Mouse (Mus musculus): ENCODE results near the gene Galnt2. TPM values are rescaled to one million over a fixed set of nuclear protein-coding genes. Genes with fewer than 3 reads are reported as not detected.

Galnt2 gene
- polyA plus RNA-seq, 1 experiment from 2014 or later: 84.8 TPM

- WGBS: 47% methylated on average over 7 of the region's 7 CpGs
- H3K4me3 ChIP-seq: no peak overlapping the region
- no peak overlapping the region for H3K27ac ChIP-seq
- no peaks in the 10 kb centered on the region for H3K27me3 ChIP-seq
- no peak overlapping the region for H3K4me2 ChIP-seq (replicated peaks)
- no peak for ATAC-seq (ENCODE audit: low FRiP score)
- H3K9me3 ChIP-seq (replicated peaks): no peaks in the 10 kb centered on the region
- H3K9ac ChIP-seq: no peak overlapping the region
- no peaks in the 10 kb centered on the region for H3K36me3 ChIP-seq
- peaks cover 11% of the 10 kb centered on the region; the same call in 1 of the 2 replicates for H3K4me1 ChIP-seq
These were observed 30.8 kb upstream of the Galnt2 start for GRCm38 (mm10) chr8:124200400-124200799.

- H3K36me3 ChIP-seq: no peaks in the 10 kb centered on the region
- no peak overlapping the region for H3K4me2 ChIP-seq (replicated peaks)
- H3K4me3 ChIP-seq: no peak overlapping the region
- WGBS: 89% methylated on average over 8 of the region's 8 CpGs
- no peak for ATAC-seq (ENCODE audit: low FRiP score)
- H3K27ac ChIP-seq: no peak overlapping the region
- no peaks in the 10 kb centered on the region for H3K9me3 ChIP-seq (replicated peaks)
- no peak overlapping the region for H3K9ac ChIP-seq
- H3K27me3 ChIP-seq: no peaks in the 10 kb centered on the region
- H3K4me1 ChIP-seq: peaks cover 7% of the 10 kb centered on the region; the same call in 1 of the 2 replicates
These were observed 29.5 kb upstream of the Galnt2 start for GRCm38 (mm10) chr8:124201706-124202105.

GRCm38 (mm10) chr8:124202895-124203294, 28.3 kb upstream of the Galnt2 start:
- no peak overlapping the region for H3K9ac ChIP-seq
- H3K4me3 ChIP-seq: no peak overlapping the region
- peaks cover 7% of the 10 kb centered on the region; the same call in 1 of the 2 replicates for H3K4me1 ChIP-seq
- WGBS: 77% methylated on average over 5 of the region's 5 CpGs
- H3K4me2 ChIP-seq (replicated peaks): no peak overlapping the region
- no peaks in the 10 kb centered on the region for H3K9me3 ChIP-seq (replicated peaks)
- H3K27ac ChIP-seq: no peak overlapping the region
- no peaks in the 10 kb centered on the region for H3K36me3 ChIP-seq
- ATAC-seq (ENCODE audit: low FRiP score): no peak
- H3K27me3 ChIP-seq: no peaks in the 10 kb centered on the region

GRCm38 (mm10) chr8:124204001-124204601, 27.1 kb upstream of the Galnt2 start:
- H3K36me3 ChIP-seq: no peaks in the 10 kb centered on the region

GRCm38 (mm10) chr8:124212148-124212547, 19.0 kb upstream of the Galnt2 start:
- Histone ChIP-seq H3K9ac (no peak overlapping the region), H3K27ac (no peak overlapping the region), H3K4me2 (replicated peaks) (no peak overlapping the region), H3K27me3 (no peaks in the 10 kb centered on the region), H3K9me3 (replicated peaks) (no peaks in the 10 kb centered on the region), H3K36me3 (no peaks in the 10 kb centered on the region), H3K4me1 (no peaks in the 10 kb centered on the region), H3K4me3 (no peak overlapping the region)
- WGBS: 91% methylated on average over 2 of the region's 2 CpGs
- ATAC-seq (ENCODE audit: low FRiP score): no peak

More at GRCm38 (mm10) chr8:124204001-124204601, 27.1 kb upstream of the Galnt2 start:
- Histone ChIP-seq H3K9ac (no peak overlapping the region), H3K27me3 (no peaks in the 10 kb centered on the region), H3K4me2 (replicated peaks) (no peak overlapping the region), H3K9me3 (replicated peaks) (no peaks in the 10 kb centered on the region), H3K27ac (no peak overlapping the region), H3K4me3 (no peak overlapping the region), H3K4me1 (peaks cover 7% of the 10 kb centered on the region; the same call in 1 of the 2 replicates)
- WGBS: 62% methylated on average over 13 of the region's 13 CpGs
- ATAC-seq (ENCODE audit: low FRiP score): no peak

- ATAC-seq (ENCODE audit: low FRiP score): no peak
- no peaks in the 10 kb centered on the region for H3K36me3 ChIP-seq
- no peak overlapping the region for H3K27ac ChIP-seq
- H3K27me3 ChIP-seq: no peaks in the 10 kb centered on the region
- H3K9ac ChIP-seq: no peak overlapping the region
- H3K4me1 ChIP-seq: no peaks in the 10 kb centered on the region
- H3K4me3 ChIP-seq: no peak overlapping the region
- H3K9me3 ChIP-seq (replicated peaks): no peaks in the 10 kb centered on the region
- no peak overlapping the region for H3K4me2 ChIP-seq (replicated peaks)
These were observed 14.2 kb upstream of the Galnt2 start for GRCm38 (mm10) chr8:124216951-124217350.

GRCm38 (mm10) chr8:124229883-124230282, 1.3 kb upstream of the Galnt2 start:
- no peak overlapping the region for H3K9ac ChIP-seq
- no peaks in the 10 kb centered on the region for H3K36me3 ChIP-seq
- H3K9me3 ChIP-seq (replicated peaks): no peaks in the 10 kb centered on the region
- H3K4me3 ChIP-seq: no peak overlapping the region
- ATAC-seq (ENCODE audit: low FRiP score): no peak
- H3K4me1 ChIP-seq: peaks cover 28% of the 10 kb centered on the region
- H3K27me3 ChIP-seq: no peaks in the 10 kb centered on the region
- no peak overlapping the region for H3K4me2 ChIP-seq (replicated peaks)
- H3K27ac ChIP-seq: no peak overlapping the region
- WGBS: 77% methylated on average over 2 of the region's 2 CpGs

GRCm38 (mm10) chr8:124230496-124231175, 555 bp upstream of the Galnt2 start:
- peaks cover 31% of the 10 kb centered on the region for H3K4me1 ChIP-seq
- no peaks in the 10 kb centered on the region for H3K36me3 ChIP-seq
- peak; percentile 42; the same call in 1 of the 2 replicates for ATAC-seq (ENCODE audit: low FRiP score)
- no peak overlapping the region for H3K9ac ChIP-seq
- no peak overlapping the region for H3K27ac ChIP-seq
- no peaks in the 10 kb centered on the region for H3K27me3 ChIP-seq
- H3K4me3 ChIP-seq: peak overlapping the region; percentile 71
- no peaks in the 10 kb centered on the region for H3K9me3 ChIP-seq (replicated peaks)
- WGBS: 51% methylated on average over 8 of the region's 8 CpGs
- H3K4me2 ChIP-seq (replicated peaks): peak overlapping the region; percentile 96

GRCm38 (mm10) chr8:124231485-124232279, 491 bp downstream of the Galnt2 start:
- peaks cover 37% of the 10 kb centered on the region for H3K4me1 ChIP-seq

GRCm38 (mm10) chr8:124232280-124232600, 1.0 kb downstream of the Galnt2 start:
- Histone ChIP-seq H3K4me1 (peaks cover 42% of the 10 kb centered on the region), H3K9ac (peak overlapping the region; percentile 93), H3K27ac (no peak overlapping the region), H3K27me3 (no peaks in the 10 kb centered on the region), H3K9me3 (replicated peaks) (no peaks in the 10 kb centered on the region), H3K4me2 (replicated peaks) (peak overlapping the region; percentile 96), H3K4me3 (peak overlapping the region; percentile 71), H3K36me3 (no peaks in the 10 kb centered on the region)
- 3% methylated on average over 18 of the region's 18 CpGs for WGBS
- no peak for ATAC-seq (ENCODE audit: low FRiP score)

More at GRCm38 (mm10) chr8:124231485-124232279, 491 bp downstream of the Galnt2 start:
- H3K27ac ChIP-seq: peak overlapping the region; percentile 83
- H3K4me2 ChIP-seq (replicated peaks): peak overlapping the region; percentile 96
- no peaks in the 10 kb centered on the region for H3K27me3 ChIP-seq
- peak; percentile 75 for ATAC-seq (ENCODE audit: low FRiP score)
- no peaks in the 10 kb centered on the region for H3K9me3 ChIP-seq (replicated peaks)
- H3K36me3 ChIP-seq: no peaks in the 10 kb centered on the region
- H3K4me3 ChIP-seq: peak overlapping the region; percentile 71
- H3K9ac ChIP-seq: peak overlapping the region; percentile 93
- under 1% methylated on average over 77 of the region's 83 CpGs for WGBS

- peaks cover 60% of the 10 kb centered on the region for H3K4me1 ChIP-seq
These were observed 3.3 kb downstream of the Galnt2 start for GRCm38 (mm10) chr8:124234496-124234895.

GRCm38 (mm10) chr8:124235536-124235935, 4.3 kb downstream of the Galnt2 start:
- ATAC-seq (ENCODE audit: low FRiP score): no peak
- H3K27ac ChIP-seq: no peak overlapping the region
- 93% methylated on average over 4 of the region's 4 CpGs for WGBS
- H3K4me1 ChIP-seq: peaks cover 70% of the 10 kb centered on the region
- no peaks in the 10 kb centered on the region for H3K27me3 ChIP-seq
- H3K36me3 ChIP-seq: no peaks in the 10 kb centered on the region
- H3K9ac ChIP-seq: no peak overlapping the region
- H3K4me2 ChIP-seq (replicated peaks): no peak overlapping the region
- H3K9me3 ChIP-seq (replicated peaks): no peaks in the 10 kb centered on the region
- no peak overlapping the region for H3K4me3 ChIP-seq

More at GRCm38 (mm10) chr8:124234496-124234895, 3.3 kb downstream of the Galnt2 start:
- peak overlapping the region; percentile 25; the same call in 1 of the 2 replicates for H3K4me2 ChIP-seq (replicated peaks)
- no peak overlapping the region for H3K4me3 ChIP-seq
- no peaks in the 10 kb centered on the region for H3K9me3 ChIP-seq (replicated peaks)
- no peak for ATAC-seq (ENCODE audit: low FRiP score)
- no peaks in the 10 kb centered on the region for H3K36me3 ChIP-seq
- 51% methylated on average over 2 of the region's 2 CpGs for WGBS
- no peak overlapping the region; the same call in 1 of the 2 replicates for H3K27ac ChIP-seq
- no peak overlapping the region for H3K9ac ChIP-seq
- no peaks in the 10 kb centered on the region for H3K27me3 ChIP-seq
